Mouse (Mus musculus) left cerebral cortex, adult 11 months (tissue): Measurements from ENCODE around the gene Lbh.

Experiments
- DNase-seq: peaks from one replicate; pipeline ENCODE4 v3.0.0; 2022; ENCODE audit warnings: low spot score

Gene Lbh

GRCm38 (mm10) chr17:72911751-72912150 is 6.4 kb upstream of the Lbh start:
- DNase-seq: no peak

- DNase-seq: no peak
Observed at GRCm38 (mm10) chr17:72914082-72914481, 4.0 kb upstream of the Lbh start.

GRCm38 (mm10) chr17:72917241-72918030 is 669 bp upstream of the Lbh start:
- peak; percentile 36 for DNase-seq

GRCm38 (mm10) chr17:72918571-72919541 is 751 bp downstream of the Lbh start:
- no peak for DNase-seq

GRCm38 (mm10) chr17:72919641-72920040 is 1.5 kb downstream of the Lbh start:
- DNase-seq: no peak

GRCm38 (mm10) chr17:72920430-72920829 is 2.3 kb downstream of the Lbh start:
- DNase-seq: no peak

GRCm38 (mm10) chr17:72920971-72921370 is 2.9 kb downstream of the Lbh start:
- no peak for DNase-seq

- DNase-seq: no peak
Observed at GRCm38 (mm10) chr17:72922206-72922605, 4.1 kb downstream of the Lbh start.

GRCm38 (mm10) chr17:72923283-72923682 is 5.2 kb downstream of the Lbh start:
- no peak for DNase-seq

GRCm38 (mm10) chr17:72924295-72924694 is 6.2 kb downstream of the Lbh start:
- DNase-seq: peak; percentile 72

GRCm38 (mm10) chr17:72925111-72925510 is 7.0 kb downstream of the Lbh start:
- DNase-seq: no peak

GRCm38 (mm10) chr17:72925804-72926617 is 7.9 kb downstream of the Lbh start:
- peak; percentile 77 for DNase-seq

GRCm38 (mm10) chr17:72926994-72927393 is 8.9 kb downstream of the Lbh start:
- DNase-seq: no peak

GRCm38 (mm10) chr17:72933116-72933515 is 15.0 kb downstream of the Lbh start:
- no peak for DNase-seq

- DNase-seq: no peak
Observed at GRCm38 (mm10) chr17:72934146-72934545, 16.0 kb downstream of the Lbh start.

GRCm38 (mm10) chr17:72934653-72935052 is 16.5 kb downstream of the Lbh start:
- DNase-seq: no peak

GRCm38 (mm10) chr17:72935921-72936320 is 17.8 kb downstream of the Lbh start:
- DNase-seq: no peak

- DNase-seq: no peak
Observed at GRCm38 (mm10) chr17:72936336-72936735, 18.2 kb downstream of the Lbh start.

- DNase-seq: no peak
Observed at GRCm38 (mm10) chr17:72937204-72937603, 19.1 kb downstream of the Lbh start.

GRCm38 (mm10) chr17:72938026-72938795 is 20.1 kb downstream of the Lbh start:
- DNase-seq: no peak

GRCm38 (mm10) chr17:72938871-72939568 is 20.9 kb downstream of the Lbh start:
- no peak for DNase-seq
